ENCODE assay signal across 9 mouse cellular contexts in the genomic region with DNA sequence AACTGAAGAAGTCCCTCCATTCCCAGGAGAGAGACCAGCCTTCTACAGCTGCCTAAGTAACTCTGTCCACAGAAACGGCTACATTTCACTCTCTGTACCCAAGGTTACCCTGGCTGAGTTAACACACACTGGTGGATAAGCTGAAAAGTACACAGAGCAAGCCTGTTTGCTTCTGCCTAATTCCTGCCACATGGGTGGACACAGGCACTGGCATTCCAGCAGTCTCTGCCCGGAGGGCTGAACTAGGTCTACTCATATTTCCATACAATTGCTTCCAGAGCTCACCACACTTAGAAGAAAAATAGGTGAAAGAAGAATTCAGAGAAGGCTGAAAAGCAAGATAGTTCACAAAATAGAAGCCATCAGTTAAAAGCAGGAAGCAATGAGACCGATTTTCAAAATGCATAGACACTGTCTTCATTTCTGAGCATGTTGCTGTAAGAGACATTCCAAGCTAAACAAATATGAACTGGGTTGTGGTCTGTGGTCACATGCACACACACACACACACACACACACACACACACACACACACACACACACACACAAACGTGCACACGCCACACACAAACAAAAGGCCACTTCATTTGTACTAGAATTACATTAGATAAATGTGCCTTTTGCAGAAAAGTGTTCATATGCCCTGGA. TPM values are rescaled to one million over a fixed set of nuclear protein-coding genes. Genes with fewer than 3 reads are reported as not detected.
A peak's percentile ranks its signal among the peaks of the same experiment; 100 is the strongest.
DNase-seq lines count a peak whose midpoint lies in the region; ATAC-seq and TF ChIP-seq lines count a peak whose summit lies in the region.
"Had no signal": no experiment of that assay in that cellular context is flagged by ENCODE, and none has a peak within 500 bp of the region (broad histone marks: within the 10 kb centered on the region; RNA-seq: fewer than 3 reads in every experiment).

No protein-coding gene starts in this region.

- H3K27ac ChIP-seq in forebrain, embryonic 12.5 days: 0 out of 2 replicates have a peak overlapping the region, but pooled peaks have one; percentile 31
- H3K27ac ChIP-seq in forebrain, embryonic 13.5 days: no peak overlapping the region
- peak overlapping the region; percentile 44 for H3K27ac ChIP-seq in limb, embryonic 15.5 days
- no peak overlapping the region for H3K27ac ChIP-seq in thymus, adult 2 months (ENCODE audit: control insufficient read depth, insufficient read depth, low read length)
- no peak overlapping the region for H3K27ac ChIP-seq in heart, embryonic 10.5 days

- no peak overlapping the region for H3K9ac ChIP-seq in forebrain, embryonic 12.5 days
- no peak overlapping the region for H3K9ac ChIP-seq in forebrain, embryonic 13.5 days
- H3K9ac ChIP-seq in limb, embryonic 15.5 days: no peak overlapping the region

- no peak for TF ChIP-seq POLR2A in thymus, adult 2 months (IDR thresholded peaks at IDR 0.05; ENCODE audit: control insufficient read depth, extremely low read depth, insufficient read depth, low read length, poor library complexity)

- no peaks in the 10 kb centered on the region; the same call in 1 of the 2 replicates for H3K4me1 ChIP-seq in forebrain, embryonic 12.5 days
- no peaks in the 10 kb centered on the region for H3K4me1 ChIP-seq in forebrain, embryonic 13.5 days
- H3K4me1 ChIP-seq in limb, embryonic 15.5 days: peaks cover 8% of the 10 kb centered on the region
- no peaks in the 10 kb centered on the region for H3K4me1 ChIP-seq in thymus, adult 2 months (replicated peaks; ENCODE audit: control insufficient read depth, insufficient read depth, low read length)
- H3K4me1 ChIP-seq in heart, embryonic 10.5 days: 0 out of 2 replicates have a peak, but pooled peaks cover 3% of the 10 kb centered on the region

- TF ChIP-seq CTCF in thymus, adult 2 months (IDR thresholded peaks at IDR 0.05; ENCODE audit: borderline replicate concordance, control insufficient read depth, extremely low read depth, insufficient read depth, low read length, poor library complexity): no peak

- H3K9me3 ChIP-seq in forebrain, embryonic 12.5 days: no peaks in the 10 kb centered on the region
- no peaks in the 10 kb centered on the region for H3K9me3 ChIP-seq in forebrain, embryonic 13.5 days (replicated peaks)
- no peaks in the 10 kb centered on the region for H3K9me3 ChIP-seq in limb, embryonic 15.5 days
- no peaks in the 10 kb centered on the region for H3K9me3 ChIP-seq in heart, embryonic 10.5 days

- H3K4me2 ChIP-seq in forebrain, embryonic 12.5 days: no peak overlapping the region
- H3K4me2 ChIP-seq in forebrain, embryonic 13.5 days: no peak overlapping the region
- no peak overlapping the region for H3K4me2 ChIP-seq in limb, embryonic 15.5 days

- no peak overlapping the region for H3K4me3 ChIP-seq in forebrain, embryonic 12.5 days (replicated peaks)
- H3K4me3 ChIP-seq in forebrain, embryonic 13.5 days: no peak overlapping the region
- no peak overlapping the region for H3K4me3 ChIP-seq in limb, embryonic 15.5 days
- no peak overlapping the region for H3K4me3 ChIP-seq in thymus, adult 2 months (ENCODE audit: control insufficient read depth, insufficient read depth, low read length)
- no peak overlapping the region for H3K4me3 ChIP-seq in heart, embryonic 10.5 days

- H3K36me3 ChIP-seq in forebrain, embryonic 12.5 days (replicated peaks): no peaks in the 10 kb centered on the region
- no peaks in the 10 kb centered on the region for H3K36me3 ChIP-seq in forebrain, embryonic 13.5 days (ENCODE audit: poor library complexity, severe bottlenecking)
- no peaks in the 10 kb centered on the region for H3K36me3 ChIP-seq in limb, embryonic 15.5 days
- H3K36me3 ChIP-seq in thymus, adult 2 months (ENCODE audit: control insufficient read depth, insufficient read depth, low read length): no peaks in the 10 kb centered on the region
- H3K36me3 ChIP-seq in heart, embryonic 10.5 days: no peaks in the 10 kb centered on the region

- H3K27me3 ChIP-seq in forebrain, embryonic 12.5 days: no peaks in the 10 kb centered on the region
- H3K27me3 ChIP-seq in forebrain, embryonic 13.5 days: no peaks in the 10 kb centered on the region
- no peaks in the 10 kb centered on the region for H3K27me3 ChIP-seq in limb, embryonic 15.5 days
- H3K27me3 ChIP-seq in thymus, adult 2 months (ENCODE audit: control insufficient read depth, insufficient read depth, low read length): no peaks in the 10 kb centered on the region
- no peaks in the 10 kb centered on the region for H3K27me3 ChIP-seq in heart, embryonic 10.5 days (ENCODE audit: insufficient read depth, poor library complexity, severe bottlenecking)

- DNase-seq in 416B (ENCODE audit: low read depth): peak; percentile 51
- peak; percentile 32 for DNase-seq in fibroblast of lung, adult 2 months (ENCODE audit: low read depth)
- no peak for DNase-seq in thymus, adult 2 months
- no peak for DNase-seq in heart, embryonic 10.5 days (ENCODE audit: low spot score)
- no peak for DNase-seq in kidney, adult 18-20 months

- WGBS in forebrain, embryonic 12.5 days: 68% methylated on average over 5 of the region's 5 CpGs
- 65% methylated on average over 5 of the region's 5 CpGs for WGBS in forebrain, embryonic 13.5 days
- 25% methylated on average over 5 of the region's 5 CpGs for WGBS in limb, embryonic 15.5 days
- 59% methylated on average over 5 of the region's 5 CpGs for WGBS in thymus, adult 2 months
- 70% methylated on average over 5 of the region's 5 CpGs for WGBS in heart, embryonic 10.5 days

- ATAC-seq in forebrain, embryonic 12.5 days (ENCODE audit: low FRiP score): 0 out of 2 replicates have a peak, but pooled peaks have one; percentile 57
- ATAC-seq in forebrain, embryonic 13.5 days: no peak
- ATAC-seq in limb, embryonic 15.5 days (ENCODE audit: insufficient number of reproducible peaks, low FRiP score, low TSS enrichment, low read depth): peak; percentile 80; the same call in 1 of the 2 replicates
- ATAC-seq: activated CD4-positive, CD25-positive, alpha-beta regulatory T cell, adult 4 months had no signal

RNA-seq across cellular contexts. Expression of a gene that starts 16.5 kb away (rescaled TPM):
- 66.7 and 68.4 TPM in 2 replicates for polyA plus RNA-seq in forebrain, embryonic 12.5 days (2016; fragmentation: Nextera tagmentation; extraction: Ambion mirVana)
- polyA plus RNA-seq in forebrain, embryonic 13.5 days (2015; fragmentation: Nextera tagmentation; extraction: Ambion mirVana): 65.4 and 70.5 TPM in 2 replicates
- polyA plus RNA-seq in limb, embryonic 15.5 days (2015; fragmentation: Nextera tagmentation; extraction: Ambion mirVana): 14.0 and 16.2 TPM in 2 replicates
- polyA plus RNA-seq in thymus, adult 2 months (2012; rRNA removed): 10.9 and 19.9 TPM in 2 replicates
- 18.9 and 28.2 TPM in 2 replicates for polyA plus RNA-seq in heart, embryonic 10.5 days (2016; fragmentation: Nextera tagmentation; extraction: Ambion mirVana)

Comparison
In these comparisons a context has a peak if more than half of its experiments do, and no peak if none do; other contexts are left out.
1. H3K27ac ChIP-seq: peak in forebrain, embryonic 12.5 days (single experiment) and limb, embryonic 15.5 days (single experiment); none in forebrain, embryonic 13.5 days (single experiment), thymus, adult 2 months (single experiment) and heart, embryonic 10.5 days (single experiment).
2. DNase-seq: peak in 416B (single experiment) and fibroblast of lung, adult 2 months (single experiment); none in thymus, adult 2 months (single experiment), heart, embryonic 10.5 days (single experiment) and kidney, adult 18-20 months (single experiment).